Mouse (Mus musculus) CH12.LX (cell line): ENCODE data around the gene Itga9. TPM values are rescaled to one million over a fixed set of nuclear protein-coding genes. Genes with fewer than 3 reads are reported as not detected.

ENCODE experiments used
- DNase-seq: peaks from one replicate; pipeline ENCODE4 v3.0.0-alpha.2; 2013; ENCODE audit errors: extremely low read depth
- H3K27ac ChIP-seq: 2 replicates; pipeline ENCODE4 v1.5.1; 2012; ENCODE audit warnings: low read depth, mild to moderate bottlenecking, control low read depth, moderate library complexity; ENCODE audit not compliant: insufficient read depth
- H3K27me3 ChIP-seq: replicated peaks from 2 replicates; pipeline ENCODE3; 2012; ENCODE audit warnings: inconsistent platforms
- H3K36me3 ChIP-seq, 2 experiments: replicated peaks in 1 of 2; 2 replicates each; pipeline versions ENCODE3 to v1.6.1; 2012; ENCODE audit warnings: inconsistent platforms in 1 of 2, low read length in 1 of 2, mild to moderate bottlenecking in 1 of 2, mixed read lengths in 1 of 2, moderate library complexity in 1 of 2; ENCODE audit not compliant: control insufficient read depth in 1 of 2, insufficient read depth in 1 of 2
- H3K4me1 ChIP-seq, 2 experiments: 2 replicates each; pipeline ENCODE4 v1.6.1; 2012; ENCODE audit warnings: inconsistent platforms in 1 of 2, moderate library complexity in 1 of 2; ENCODE audit not compliant: insufficient read depth in 2 of 2, control insufficient read depth in 1 of 2
- H3K4me2 ChIP-seq: 2 replicates; pipeline ENCODE4 v1.6.1; 2012; ENCODE audit warnings: low read depth, mild to moderate bottlenecking, control low read depth; ENCODE audit not compliant: poor library complexity, insufficient read depth, severe bottlenecking
- H3K4me3 ChIP-seq, 3 experiments: fragments of 150-350 bp in 1 of 3; sonication (generic) in 1 of 3; replicated peaks in 1 of 3; 2 replicates each; pipeline versions ENCODE3 to v1.5.1; 2011 to 2012; ENCODE audit warnings: low read depth in 2 of 3, low read length in 2 of 3, mild to moderate bottlenecking in 2 of 3, moderate library complexity in 2 of 3, control low read depth in 1 of 3, improper control_type of control experiment in 1 of 3, inconsistent platforms in 1 of 3, mixed read lengths in 1 of 3; ENCODE audit not compliant: poor library complexity in 1 of 3
- H3K79me2 ChIP-seq: replicated peaks from 2 replicates; pipeline ENCODE4 v1.6.1; 2012; ENCODE audit warnings: mild to moderate bottlenecking, moderate library complexity; ENCODE audit not compliant: control insufficient read depth, poor library complexity, insufficient read depth, severe bottlenecking; ENCODE audit errors: extremely low read depth
- H3K9ac ChIP-seq: 2 replicates; pipeline ENCODE4 v1.6.1; 2012; ENCODE audit warnings: low read depth, mild to moderate bottlenecking, control low read depth, moderate library complexity; ENCODE audit not compliant: insufficient read depth
- H3K9me3 ChIP-seq: replicated peaks from 2 replicates; pipeline ENCODE3; 2012; ENCODE audit warnings: low read length, inconsistent platforms, mixed read lengths
- ELF1 ChIP-seq: IDR thresholded peaks from 2 replicates; pipeline ENCODE4 v1.6.1; 2014; ENCODE audit warnings: low read depth, mild to moderate bottlenecking, inconsistent platforms, low read length, improper control_type of control experiment
- GABPA ChIP-seq: IDR thresholded peaks from 2 replicates; pipeline ENCODE4 v1.6.1; 2012; ENCODE audit warnings: low read depth, low read length, improper control_type of control experiment, inconsistent platforms; ENCODE audit not compliant: insufficient replicate concordance
- JUN ChIP-seq: IDR thresholded peaks from 2 replicates; pipeline ENCODE4 v1.6.1; 2011; ENCODE audit warnings: low read depth, mild to moderate bottlenecking, low read length, improper control_type of control experiment, moderate library complexity; ENCODE audit not compliant: insufficient read depth
- MAZ ChIP-seq: IDR thresholded peaks from 2 replicates; pipeline ENCODE4 v1.6.1; 2012; ENCODE audit warnings: low read depth, mild to moderate bottlenecking, inconsistent platforms, low read length, improper control_type of control experiment, moderate library complexity
- NELFE ChIP-seq: IDR thresholded peaks from 2 replicates; pipeline ENCODE4 v1.6.1; 2011; ENCODE audit warnings: low read depth, low read length, improper control_type of control experiment
- PAX5 ChIP-seq: IDR thresholded peaks from 2 replicates; pipeline ENCODE4 v1.6.1; 2012; ENCODE audit warnings: low read length, inconsistent platforms, mixed read lengths
- RAD21 ChIP-seq: IDR thresholded peaks from 2 replicates; pipeline ENCODE4 v1.6.1; 2011; ENCODE audit warnings: low read depth, mild to moderate bottlenecking, low read length, improper control_type of control experiment, moderate library complexity
- SIN3A ChIP-seq: IDR thresholded peaks from 2 replicates; pipeline ENCODE4 v1.6.1; 2012; ENCODE audit warnings: low read length, improper control_type of control experiment, inconsistent platforms
- SMC3 ChIP-seq: IDR thresholded peaks from 2 replicates; pipeline ENCODE4 v1.6.1; 2011; ENCODE audit warnings: low read depth, low read length, improper control_type of control experiment
- TCF12 ChIP-seq: IDR thresholded peaks from 2 replicates; pipeline ENCODE4 v1.6.1; 2014; ENCODE audit warnings: low read depth, mild to moderate bottlenecking, inconsistent platforms, low read length, improper control_type of control experiment
- UBTF ChIP-seq: IDR thresholded peaks from 2 replicates; pipeline ENCODE4 v1.6.1; 2012; ENCODE audit warnings: low read depth, mild to moderate bottlenecking, inconsistent platforms, low read length, improper control_type of control experiment, moderate library complexity
- USF2 ChIP-seq: conservative IDR thresholded peaks from 2 replicates; pipeline ENCODE4 v1.6.1; 2011; ENCODE audit warnings: low read depth, low read length, improper control_type of control experiment
- ZC3H11A ChIP-seq: IDR thresholded peaks from 2 replicates; pipeline ENCODE4 v1.6.1; 2012; ENCODE audit warnings: low read depth, mild to moderate bottlenecking, inconsistent platforms, low read length, improper control_type of control experiment
- ZKSCAN1 ChIP-seq: IDR thresholded peaks from 2 replicates; pipeline ENCODE4 v1.6.1; 2012; ENCODE audit warnings: low read depth, inconsistent platforms, low read length, improper control_type of control experiment, borderline replicate concordance
- dilution Hi-C: fragments of 300-500 bp; cut with MboI; formaldehyde crosslinking; loops from 2 replicates; pipeline ENCODE4 v1.14.3; 2020; ENCODE audit warnings: low sequenced_read_pairs; ENCODE audit not compliant: extremely low pct_unique_long_range_greater_than_20kb, extremely low pct_ligation_motif_present
- in situ Hi-C: fragments of 300-500 bp; cut with MboI; formaldehyde crosslinking; loops from 3 replicates; pipeline ENCODE4 v1.14.3; 2019; ENCODE audit warnings: low sequenced_read_pairs, low pct_ligation_motif_present, low pct_unique_long_range_greater_than_20kb, mixed read lengths
- polyA plus RNA-seq: library from polyadenylated mRNA; unstranded; fragments of >175 nt; gene quantifications from 2 replicates; pipeline ENCODE4 v1.2.1, GENCODE M21; 2012; ENCODE audit warnings: low read depth; ENCODE audit not compliant: insufficient read length
- total RNA-seq, 2 experiments: library from RNA; depleted of rRNA; stranded (reverse); fragments of 300-350 nt in 1 of 2; fragments of >200 nt in 1 of 2; gene quantifications; 2 replicates each; pipeline ENCODE4 v1.2.3; 2012 to 2014

Itga9 gene
- total and polyA plus RNA-seq, 3 experiments = 0.19 TPM; not detected in 2

GRCm38 (mm10) chr9:118721056-118721455 is 114.6 kb downstream of the Itga9 start:
- no peak overlapping the region for H3K4me2 ChIP-seq
- H3K27me3 ChIP-seq = no peaks in the 10 kb centered on the region
- no peaks in the 10 kb centered on the region for H3K36me3 ChIP-seq
- H3K4me3 ChIP-seq = no peak overlapping the region
- H3K4me1 ChIP-seq = peaks cover 0 to 31% of the 10 kb centered on the region in 2 experiments; a peak in 2 of 4 replicates
- no peak overlapping the region for H3K9ac ChIP-seq
- in situ Hi-C loops = no loop called here
- dilution Hi-C loops = no loop called here
- H3K79me2 ChIP-seq = no peaks in the 10 kb centered on the region
- no peak for TF ChIP-seq NELFE
- no peak for TF ChIP-seq ZKSCAN1
- no peak for TF ChIP-seq ELF1
- TF ChIP-seq GABPA = no peak
- no peak for TF ChIP-seq RAD21
- TF ChIP-seq MAZ = no peak
- no peak for TF ChIP-seq JUN
- TF ChIP-seq SIN3A = no peak
- no peak for TF ChIP-seq USF2
- TF ChIP-seq TCF12 = no peak
- TF ChIP-seq, all 38 proteins: peak for 0
- Histone ChIP-seq H3K27ac (no peak overlapping the region), H3K9me3 (peaks cover 13% of the 10 kb centered on the region)
- DNase-seq = no peak

- dilution Hi-C loops (no loop called here), in situ Hi-C loops (no loop called here)
- Histone ChIP-seq H3K4me2 (no peak overlapping the region), H3K79me2 (no peaks in the 10 kb centered on the region), H3K27me3 (no peaks in the 10 kb centered on the region), H3K36me3 (no peaks in the 10 kb centered on the region), H3K4me1 (peaks cover 0 to 44% of the 10 kb centered on the region in 2 experiments; a peak in 2 of 4 replicates), H3K9ac (no peak overlapping the region), H3K4me3 (no peak overlapping the region), H3K9me3 (peaks cover 4% of the 10 kb centered on the region), H3K27ac (no peak overlapping the region)
- peak; percentile 62 for DNase-seq
- TF ChIP-seq USF2 (no peak), TCF12 (no peak), ZC3H11A (no peak), JUN (no peak), PAX5 (no peak), GABPA (no peak), NELFE (no peak), SMC3 (no peak), MAZ (no peak), UBTF (no peak), SIN3A (no peak)
Measured at GRCm38 (mm10) chr9:118722789-118723325, 116.4 kb downstream of the Itga9 start.
